Mouse (Mus musculus): ENCODE measurements around the gene AW549877. TPM values are rescaled to one million over a fixed set of nuclear protein-coding genes. Genes with fewer than 3 reads are reported as not detected.

AW549877 gene
- polyA plus RNA-seq (2015; fragmentation: Nextera tagmentation; extraction: Ambion mirVana): 26.6 and 33.2 TPM in 2 replicates

- Histone ChIP-seq H3K4me2 (ENCODE audit: low read depth, low read length) (peak within 1 kb of the TSS; percentile 75), H3K9me3 (ENCODE audit: control insufficient read depth, low read length) (no peaks in the 10 kb centered on the region), H3K9ac (ENCODE audit: low read depth, low read length) (peak within 1 kb of the TSS; percentile 90), H3K4me1 (ENCODE audit: control insufficient read depth, insufficient read depth, low read length) (no peaks in the 10 kb centered on the region), H3K36me3 (ENCODE audit: control insufficient read depth, insufficient read depth, low read length) (0 out of 2 replicates have a peak, but pooled peaks cover 5% of the 10 kb centered on the region), H3K27me3 (replicated peaks; ENCODE audit: control insufficient read depth, insufficient read depth, low read length) (no peaks in the 10 kb centered on the region), H3K27ac (ENCODE audit: low read length) (peak within 1 kb of the TSS; percentile 96), H3K4me3 (ENCODE audit: low read length) (peak within 1 kb of the TSS; percentile 86)
- ATAC-seq: peak; percentile 99
- under 1% methylated on average over 61 of the region's 61 CpGs for WGBS
Measured at GRCm38 (mm10) chr15:3995448-3996266, at the start of gene AW549877. TSS of gene AW549877 (minus strand) at chr15:3995744.

- WGBS: 19% methylated on average over 4 of the region's 4 CpGs
- H3K4me2 ChIP-seq (ENCODE audit: low read depth, low read length): no peak overlapping the region
Measured at GRCm38 (mm10) chr15:4043032-4043471, 47.5 kb upstream of the AW549877 start.

GRCm38 (mm10) chr15:4042423-4042822 lies 46.9 kb upstream of the AW549877 start:
- H3K9ac ChIP-seq (ENCODE audit: low read depth, low read length): no peak overlapping the region
- 60% methylated on average over 3 of the region's 3 CpGs for WGBS
- H3K9me3 ChIP-seq (ENCODE audit: control insufficient read depth, low read length): no peaks in the 10 kb centered on the region
- ATAC-seq: no peak; the same call in 1 of the 2 replicates
- H3K4me3 ChIP-seq (ENCODE audit: low read length): no peak overlapping the region
- no peaks in the 10 kb centered on the region for H3K27me3 ChIP-seq (replicated peaks; ENCODE audit: control insufficient read depth, insufficient read depth, low read length)
- H3K27ac ChIP-seq (ENCODE audit: low read length): no peak overlapping the region
- H3K4me1 ChIP-seq (ENCODE audit: control insufficient read depth, insufficient read depth, low read length): no peaks in the 10 kb centered on the region
- H3K36me3 ChIP-seq (ENCODE audit: control insufficient read depth, insufficient read depth, low read length): peaks cover 4% of the 10 kb centered on the region
- no peak overlapping the region for H3K4me2 ChIP-seq (ENCODE audit: low read depth, low read length)

More at GRCm38 (mm10) chr15:4043032-4043471, 47.5 kb upstream of the AW549877 start:
- H3K4me3 ChIP-seq (ENCODE audit: low read length): no peak overlapping the region
- H3K9me3 ChIP-seq (ENCODE audit: control insufficient read depth, low read length): no peaks in the 10 kb centered on the region
- peaks cover 4% of the 10 kb centered on the region for H3K36me3 ChIP-seq (ENCODE audit: control insufficient read depth, insufficient read depth, low read length)
- no peaks in the 10 kb centered on the region for H3K27me3 ChIP-seq (replicated peaks; ENCODE audit: control insufficient read depth, insufficient read depth, low read length)
- peak; percentile 59 for ATAC-seq
- no peak overlapping the region for H3K9ac ChIP-seq (ENCODE audit: low read depth, low read length)
- H3K4me1 ChIP-seq (ENCODE audit: control insufficient read depth, insufficient read depth, low read length): no peaks in the 10 kb centered on the region
- H3K27ac ChIP-seq (ENCODE audit: low read length): no peak overlapping the region

GRCm38 (mm10) chr15:4033168-4034004 lies 37.8 kb upstream of the AW549877 start:
- peak; percentile 79 for ATAC-seq

GRCm38 (mm10) chr15:4028960-4029359 lies 33.4 kb upstream of the AW549877 start:
- H3K27ac ChIP-seq (ENCODE audit: low read length): no peak overlapping the region
- no peak overlapping the region for H3K4me3 ChIP-seq (ENCODE audit: low read length)
- no peaks in the 10 kb centered on the region for H3K9me3 ChIP-seq (ENCODE audit: control insufficient read depth, low read length)
- peaks cover 16% of the 10 kb centered on the region for H3K4me1 ChIP-seq (ENCODE audit: control insufficient read depth, insufficient read depth, low read length)
- no peak overlapping the region for H3K4me2 ChIP-seq (ENCODE audit: low read depth, low read length)
- no peaks in the 10 kb centered on the region for H3K36me3 ChIP-seq (ENCODE audit: control insufficient read depth, insufficient read depth, low read length)
- H3K9ac ChIP-seq (ENCODE audit: low read depth, low read length): no peak overlapping the region
- H3K27me3 ChIP-seq (replicated peaks; ENCODE audit: control insufficient read depth, insufficient read depth, low read length): no peaks in the 10 kb centered on the region
- ATAC-seq: no peak

More at GRCm38 (mm10) chr15:4033168-4034004, 37.8 kb upstream of the AW549877 start:
- H3K9me3 ChIP-seq (ENCODE audit: control insufficient read depth, low read length): no peaks in the 10 kb centered on the region
- H3K4me3 ChIP-seq (ENCODE audit: low read length): no peak overlapping the region
- no peaks in the 10 kb centered on the region for H3K27me3 ChIP-seq (replicated peaks; ENCODE audit: control insufficient read depth, insufficient read depth, low read length)
- peaks cover 6% of the 10 kb centered on the region; the same call in 1 of the 2 replicates for H3K36me3 ChIP-seq (ENCODE audit: control insufficient read depth, insufficient read depth, low read length)
- WGBS: 62% methylated on average over 3 of the region's 3 CpGs
- H3K4me2 ChIP-seq (ENCODE audit: low read depth, low read length): no peak overlapping the region
- H3K4me1 ChIP-seq (ENCODE audit: control insufficient read depth, insufficient read depth, low read length): peaks cover 11% of the 10 kb centered on the region
- peak overlapping the region; percentile 20 for H3K27ac ChIP-seq (ENCODE audit: low read length)
- no peak overlapping the region for H3K9ac ChIP-seq (ENCODE audit: low read depth, low read length)

- ATAC-seq: no peak
- WGBS: 77% methylated on average over 6 of the region's 6 CpGs
- no peak overlapping the region for H3K4me3 ChIP-seq (ENCODE audit: low read length)
- H3K36me3 ChIP-seq (ENCODE audit: control insufficient read depth, insufficient read depth, low read length): no peaks in the 10 kb centered on the region
- H3K27ac ChIP-seq (ENCODE audit: low read length): no peak overlapping the region
- H3K4me2 ChIP-seq (ENCODE audit: low read depth, low read length): no peak overlapping the region
- peaks cover 12% of the 10 kb centered on the region for H3K4me1 ChIP-seq (ENCODE audit: control insufficient read depth, insufficient read depth, low read length)
- no peaks in the 10 kb centered on the region for H3K27me3 ChIP-seq (replicated peaks; ENCODE audit: control insufficient read depth, insufficient read depth, low read length)
- no peaks in the 10 kb centered on the region for H3K9me3 ChIP-seq (ENCODE audit: control insufficient read depth, low read length)
- 0 out of 2 replicates have a peak overlapping the region, but pooled peaks have one; percentile 20 for H3K9ac ChIP-seq (ENCODE audit: low read depth, low read length)
Measured at GRCm38 (mm10) chr15:4028411-4028700, 32.8 kb upstream of the AW549877 start.

- no peaks in the 10 kb centered on the region for H3K27me3 ChIP-seq (replicated peaks; ENCODE audit: control insufficient read depth, insufficient read depth, low read length)
- peak overlapping the region; percentile 92 for H3K4me3 ChIP-seq (ENCODE audit: low read length)
- H3K36me3 ChIP-seq (ENCODE audit: control insufficient read depth, insufficient read depth, low read length): no peaks in the 10 kb centered on the region
- H3K9ac ChIP-seq (ENCODE audit: low read depth, low read length): peak overlapping the region; percentile 91
- no peak for ATAC-seq
- peak overlapping the region; percentile 98 for H3K27ac ChIP-seq (ENCODE audit: low read length)
- H3K4me1 ChIP-seq (ENCODE audit: control insufficient read depth, insufficient read depth, low read length): peaks cover 12% of the 10 kb centered on the region
- no peaks in the 10 kb centered on the region for H3K9me3 ChIP-seq (ENCODE audit: control insufficient read depth, low read length)
- 11% methylated on average over 6 of the region's 6 CpGs for WGBS
- peak overlapping the region; percentile 82 for H3K4me2 ChIP-seq (ENCODE audit: low read depth, low read length)
Measured at GRCm38 (mm10) chr15:4027671-4028410, 32.3 kb upstream of the AW549877 start.

- peaks cover 12% of the 10 kb centered on the region for H3K4me1 ChIP-seq (ENCODE audit: control insufficient read depth, insufficient read depth, low read length)
- ATAC-seq: peak; percentile 83
- H3K36me3 ChIP-seq (ENCODE audit: control insufficient read depth, insufficient read depth, low read length): no peaks in the 10 kb centered on the region
- H3K9ac ChIP-seq (ENCODE audit: low read depth, low read length): peak overlapping the region; percentile 91
- H3K4me3 ChIP-seq (ENCODE audit: low read length): peak overlapping the region; percentile 92
- H3K27me3 ChIP-seq (replicated peaks; ENCODE audit: control insufficient read depth, insufficient read depth, low read length): no peaks in the 10 kb centered on the region
- peak overlapping the region; percentile 82 for H3K4me2 ChIP-seq (ENCODE audit: low read depth, low read length)
- no peaks in the 10 kb centered on the region for H3K9me3 ChIP-seq (ENCODE audit: control insufficient read depth, low read length)
- H3K27ac ChIP-seq (ENCODE audit: low read length): peak overlapping the region; percentile 98
- 0% methylated on average over 65 of the region's 65 CpGs for WGBS
Measured at GRCm38 (mm10) chr15:4026831-4027584, 31.5 kb upstream of the AW549877 start.
